Mouse (Mus musculus) bone marrow, adult 2 months (tissue): ENCODE measurements around the gene Ankzf1.
"Not testable (repeated sequence)": the region's sequence is repeated elsewhere in the genome, so short reads cannot be mapped to it uniquely, and the experiment has no call there.

Experiments
- CTCF ChIP-seq: fragments of 200-500 bp; IDR thresholded peaks from 2 replicates; pipeline ENCODE4 v1.5.1; 2011; ENCODE audit warnings: low read length, control low read depth; ENCODE audit not compliant: control insufficient read depth, insufficient read depth
- POLR2A ChIP-seq: fragments of 200-500 bp; IDR thresholded peaks from 2 replicates; pipeline ENCODE4 v1.6.1; 2011; ENCODE audit warnings: low read depth, mild to moderate bottlenecking, control low read depth, low read length, borderline replicate concordance; ENCODE audit not compliant: control insufficient read depth

DNA sequence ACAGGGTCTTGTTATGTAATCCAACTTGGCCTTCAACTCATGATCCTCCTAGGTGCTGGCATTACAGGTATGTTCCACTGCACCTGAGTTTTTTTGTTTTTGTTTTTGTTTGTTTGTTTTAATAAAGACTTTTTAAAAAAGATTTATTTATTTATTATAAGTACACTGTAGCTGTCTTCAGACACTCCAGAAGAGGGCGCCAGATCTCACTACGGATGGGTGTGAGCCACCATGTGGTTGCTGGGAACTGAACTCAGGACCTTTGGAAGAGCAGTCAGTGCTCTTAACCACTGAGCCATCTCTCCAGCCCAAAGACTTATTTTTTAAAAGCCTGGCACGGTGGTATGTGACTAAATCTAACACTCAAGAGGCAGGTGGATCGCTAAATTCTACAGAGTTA, 40.5 kb downstream of the Ankzf1 start:
- not testable (repeated sequence) for TF ChIP-seq POLR2A, CTCF
